Mouse (Mus musculus) 3T3-L1 (cell line): Measurements from ENCODE around the gene Olfr596.
"Not testable (repeated sequence)": the region's sequence is repeated elsewhere in the genome, so short reads cannot be mapped to it uniquely, and the experiment has no call there.

Experiments
- DNase-seq: peaks from one replicate; pipeline ENCODE4 v3.0.0-alpha.2; 2015; ENCODE audit warnings: low read depth, low spot score

The Olfr596 gene

DNA sequence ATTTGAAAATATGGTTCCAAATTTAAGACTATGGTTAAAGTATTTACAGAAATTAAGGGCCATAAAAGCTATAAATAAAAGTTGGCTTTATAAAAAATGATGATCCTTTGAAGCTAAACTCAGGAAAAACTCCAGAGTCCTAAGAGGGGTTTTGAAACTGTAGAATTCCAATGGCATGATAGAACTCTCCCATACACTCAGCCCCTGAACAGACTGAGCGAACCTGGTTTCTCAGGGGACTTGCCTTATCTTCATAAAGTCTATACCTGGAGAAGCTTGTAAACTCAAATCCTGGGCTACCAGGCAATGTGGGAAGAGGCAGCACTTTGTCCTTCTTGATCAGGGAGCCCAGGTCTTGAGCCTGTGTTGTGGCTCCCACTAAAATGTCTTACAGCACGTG is at the start of gene Olfr596:
TSS of gene Olfr596 (plus strand) at position 301 of the 400 bp plus-strand sequence.
- not testable (repeated sequence) for DNase-seq

DNA sequence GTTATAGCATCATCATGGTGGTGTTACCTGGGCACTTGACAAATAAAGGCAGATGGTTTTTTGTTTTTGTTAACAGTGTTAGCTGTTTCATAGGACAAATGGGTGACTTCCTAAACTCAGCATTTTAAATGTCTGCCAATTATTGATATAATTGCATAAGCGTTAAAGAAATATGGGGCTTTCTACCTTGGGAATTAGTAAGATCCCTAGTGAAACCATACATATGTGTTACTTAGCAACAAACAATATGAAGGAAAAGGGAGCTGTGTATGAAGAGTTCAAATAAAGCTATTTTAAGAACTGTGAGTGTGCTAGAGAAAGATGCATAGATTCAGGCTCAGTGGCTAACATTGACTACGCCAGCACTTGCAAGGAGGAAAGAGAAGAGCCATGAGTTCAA is 10.6 kb downstream of the Olfr596 start, which contains the start of gene Olfr597:
TSS of gene Olfr597 (plus strand) at position 301 of the 400 bp plus-strand sequence.
- not testable (repeated sequence) for DNase-seq

DNA sequence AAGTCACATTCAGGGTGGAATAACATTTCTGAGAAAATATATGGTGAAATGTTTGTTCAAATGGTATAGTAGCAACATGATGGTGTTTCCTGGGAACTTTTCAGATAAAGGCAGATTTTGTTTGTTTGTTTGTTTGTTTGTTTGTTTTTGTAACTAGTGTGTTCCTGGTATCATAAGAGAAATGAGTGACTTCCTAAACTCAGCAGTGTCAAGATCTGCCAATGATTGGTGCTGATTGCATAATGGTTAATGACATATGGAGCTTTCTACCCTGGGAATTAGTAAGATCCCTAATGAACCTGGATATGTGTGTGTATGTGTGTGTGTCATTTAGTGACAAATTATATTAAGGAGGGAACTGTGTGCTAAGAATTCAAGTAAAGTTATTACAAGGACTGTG is 17.8 kb downstream of the Olfr596 start, which contains the start of gene Olfr598:
TSS of gene Olfr598 (plus strand) at position 301 of the 400 bp plus-strand sequence.
- DNase-seq: no peak

DNA sequence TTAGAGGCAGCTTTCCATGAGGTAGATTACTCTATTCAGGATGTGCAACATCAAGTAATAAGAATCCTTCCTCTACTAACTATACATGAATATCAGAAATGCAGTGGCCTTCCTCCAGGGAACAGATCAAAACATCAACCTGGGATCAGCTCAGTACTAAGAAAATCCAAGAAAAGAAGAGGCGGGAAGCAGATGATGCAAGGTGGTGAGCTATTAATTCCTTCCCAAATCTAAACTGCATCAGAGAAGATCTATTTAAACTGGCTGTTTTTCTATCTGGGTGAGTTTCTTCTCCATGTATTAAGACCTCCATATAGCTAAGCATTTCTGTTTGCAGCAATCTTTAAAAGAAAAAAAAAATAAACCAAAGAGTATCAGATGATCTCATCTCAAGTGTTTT is 30.2 kb downstream of the Olfr596 start, which contains the start of gene Olfr599:
TSS of gene Olfr599 (plus strand) at position 301 of the 400 bp plus-strand sequence.
- DNase-seq: no peak

DNA sequence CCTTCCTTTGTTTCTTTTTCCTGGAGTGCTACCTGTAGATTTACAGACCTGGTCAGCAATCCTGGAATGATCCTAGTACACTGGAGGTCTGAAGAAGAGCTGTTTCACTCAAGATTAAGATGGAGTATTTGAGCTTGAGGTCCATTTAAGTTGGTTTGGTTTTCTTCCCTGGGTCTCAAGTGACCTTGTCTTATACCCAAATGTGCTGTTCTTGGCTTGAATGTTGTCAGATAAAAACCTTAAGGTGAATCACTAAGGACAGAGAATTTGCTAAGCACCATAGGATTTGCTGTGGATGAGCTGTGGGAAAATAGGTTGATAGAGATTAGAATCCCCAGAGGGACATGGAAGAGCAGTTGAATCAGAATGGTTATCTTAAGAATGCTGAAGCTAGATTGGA is 44.1 kb downstream of the Olfr596 start, which contains the start of gene Olfr600:
TSS of gene Olfr600 (minus strand) at position 101 of the 400 bp plus-strand sequence.
- no peak for DNase-seq
